Mouse (Mus musculus) testis, adult 2 months (tissue): Measurements from ENCODE around the gene Acod1.

Source experiments
- CTCF ChIP-seq: fragments of 200-500 bp; IDR thresholded peaks from 2 replicates; pipeline ENCODE4 v1.5.1; 2012; ENCODE audit warnings: low read depth, mild to moderate bottlenecking, inconsistent platforms, low read length, moderate library complexity; ENCODE audit not compliant: control insufficient read depth, insufficient read depth, insufficient replicate concordance
- POLR2A ChIP-seq: fragments of 200-500 bp; IDR thresholded peaks from 2 replicates; pipeline ENCODE4 v1.6.1; 2012; ENCODE audit warnings: low read depth, mild to moderate bottlenecking, inconsistent platforms, low read length, moderate library complexity; ENCODE audit not compliant: control insufficient read depth

DNA sequence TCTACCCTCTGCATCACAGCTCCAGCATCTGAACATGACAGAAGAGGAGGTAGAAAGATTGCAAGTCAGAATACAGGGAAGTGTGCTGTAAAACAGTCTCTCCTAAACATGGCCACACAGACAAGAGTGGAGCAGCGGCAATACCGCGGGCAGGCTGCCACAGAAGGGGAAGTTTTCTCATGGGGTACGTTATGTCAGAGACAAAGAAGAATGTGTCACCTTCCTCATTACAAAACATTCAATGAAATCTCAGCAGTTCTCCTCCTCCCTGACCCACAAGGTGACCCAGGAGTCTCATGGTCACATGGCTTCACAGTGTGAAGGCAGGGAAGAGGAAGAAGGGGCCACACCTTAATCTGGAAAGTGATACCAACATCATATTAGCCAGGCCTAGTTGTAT, 39.0 kb upstream of the Acod1 start:
- TF ChIP-seq CTCF (no peak), POLR2A (no peak)
